Mouse (Mus musculus) limb, embryonic 12.5 days (tissue): Measurements from ENCODE around the gene Hsf3. TPM values are rescaled to one million over a fixed set of nuclear protein-coding genes. Genes with fewer than 3 reads are reported as not detected.
"Not testable (repeated sequence)": the region's sequence is repeated elsewhere in the genome, so short reads cannot be mapped to it uniquely, and the experiment has no call there.

Experiments used
- ATAC-seq: fragments of 200-750 bp; cut with Nextera tagmentation; 2 replicates; pipeline ENCODE4 v1.8.0; 2017; ENCODE audit warnings: low read depth, moderate TSS enrichment; ENCODE audit not compliant: insufficient number of reproducible peaks, insufficient read depth, low FRiP score, low TSS enrichment
- H3K27ac ChIP-seq: fragments of 300-500 bp; sonication (generic); 2 replicates; pipeline ENCODE4 v1.5.1; 2016; ENCODE audit warnings: mild to moderate bottlenecking, moderate library complexity
- H3K27me3 ChIP-seq: fragments of 300-500 bp; sonication (generic); 2 replicates; pipeline ENCODE4 v1.6.1; 2016; ENCODE audit warnings: mild to moderate bottlenecking, moderate library complexity
- H3K36me3 ChIP-seq: fragments of 300-500 bp; sonication (generic); 2 replicates; pipeline ENCODE4 v1.6.1; 2016; ENCODE audit warnings: mild to moderate bottlenecking, moderate library complexity
- H3K4me1 ChIP-seq: fragments of 300-500 bp; sonication (generic); replicated peaks from 2 replicates; pipeline ENCODE4 v1.6.1; 2016
- H3K4me2 ChIP-seq: fragments of 300-500 bp; sonication (generic); 2 replicates; pipeline ENCODE4 v1.6.1; 2016; ENCODE audit warnings: mild to moderate bottlenecking, moderate library complexity
- H3K4me3 ChIP-seq: fragments of 300-500 bp; sonication (generic); replicated peaks from 2 replicates; pipeline ENCODE4 v1.5.1; 2016; ENCODE audit warnings: mild to moderate bottlenecking
- H3K9ac ChIP-seq: fragments of 300-500 bp; sonication (generic); replicated peaks from 2 replicates; pipeline ENCODE4 v1.6.1; 2016; ENCODE audit warnings: mild to moderate bottlenecking, moderate library complexity
- H3K9me3 ChIP-seq: fragments of 300-500 bp; sonication (generic); 2 replicates; pipeline ENCODE4 v1.6.1; 2016; ENCODE audit warnings: mild to moderate bottlenecking, moderate library complexity
- WGBS: fragments of 180-500 bp; shearing (Covaris S2); methylation state at CpG from one replicate; pipeline ENCODE4 v1.1.7; 2016; 5-methylcytosine and 5-hydroxymethylcytosine counted together
- polyA plus RNA-seq: library from polyadenylated mRNA; unstranded; fragments of >200 nt; fragmentation: Nextera tagmentation; extraction: Ambion mirVana; gene quantifications from 2 replicates; pipeline ENCODE4 v1.2.1, GENCODE M21; 2016

Gene Hsf3
- 0.19 and 0.28 TPM in 2 replicates for polyA plus RNA-seq

- WGBS, result 15% methylated on average over 9 of the region's 9 CpGs
- Histone ChIP-seq H3K9me3 (no peaks in the 10 kb centered on the region), H3K4me3 (peak within 1 kb of the TSS; percentile 37), H3K27ac (no peak within 1 kb of the TSS), H3K27me3 (no peaks in the 10 kb centered on the region), H3K4me1 (no peaks in the 10 kb centered on the region), H3K4me2 (peak within 1 kb of the TSS; percentile 45), H3K36me3 (no peaks in the 10 kb centered on the region), H3K9ac (peak within 1 kb of the TSS; percentile 45; the same call in 1 of the 2 replicates)
- ATAC-seq, result no peak; the same call in 1 of the 2 replicates
These were observed at the start of gene Hsf3 for GRCm38 (mm10) chrX:96456201-96456963. Gene Hsf3, minus strand, starts transcription at chrX:96456294.

DNA sequence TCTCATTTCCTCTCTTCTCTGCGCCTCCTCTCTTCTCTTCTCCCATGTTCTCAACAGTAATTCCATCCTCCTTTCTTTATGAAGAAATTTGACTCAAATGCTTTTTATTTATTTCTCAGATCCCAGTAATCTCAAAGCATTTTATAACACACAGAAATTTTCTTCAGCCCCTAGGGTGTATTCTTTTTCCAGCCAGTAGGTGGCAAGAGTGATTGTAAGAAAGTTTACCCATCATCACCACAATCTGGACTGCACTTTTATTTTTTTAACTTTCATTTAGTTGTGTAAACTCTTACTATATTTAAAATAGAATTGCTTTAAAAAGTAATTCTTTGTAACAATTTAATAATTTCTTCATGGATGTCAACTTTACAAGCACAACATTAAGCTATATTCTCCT, 45.5 kb upstream of the Hsf3 start:
- no peak overlapping the region for H3K4me2 ChIP-seq
- WGBS, result 77% methylated on average over 1 of the region's 1 CpGs
- ATAC-seq, result no peak

DNA sequence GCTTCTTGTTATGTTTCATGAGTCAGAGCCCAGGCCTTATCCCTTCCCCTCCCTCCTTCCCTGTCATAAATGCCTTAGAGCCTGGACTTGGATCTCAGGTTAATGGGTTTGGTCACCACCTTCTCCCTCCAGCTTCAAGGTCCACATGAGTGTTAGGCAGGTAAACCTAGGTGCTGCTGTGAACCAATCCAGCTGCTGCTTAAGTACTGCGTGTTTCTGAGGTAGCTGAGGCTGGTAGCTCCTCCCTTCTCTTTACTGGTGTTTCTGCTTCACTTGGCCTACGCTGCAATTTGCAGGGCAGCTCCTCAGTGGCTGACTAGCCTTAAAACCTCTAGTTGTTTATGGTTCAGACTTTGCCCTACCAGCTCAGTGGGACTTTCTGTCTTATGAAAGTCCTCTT, 945 bp downstream of the Hsf3 start, which contains the start of gene Heph:
Heph (plus strand) TSS at position 211 of the 400 bp plus-strand sequence.
- H3K36me3 ChIP-seq, result no peaks in the 10 kb centered on the region
- no peak for ATAC-seq
- H3K27me3 ChIP-seq, result no peaks in the 10 kb centered on the region
- peak within 1 kb of the TSS; percentile 37 for H3K4me3 ChIP-seq
- 54% methylated on average over 2 of the region's 2 CpGs for WGBS
- peak within 1 kb of the TSS; percentile 45 for H3K4me2 ChIP-seq
- H3K27ac ChIP-seq, result no peak within 1 kb of the TSS
- H3K9ac ChIP-seq, result peak within 1 kb of the TSS; percentile 45; the same call in 1 of the 2 replicates
- no peaks in the 10 kb centered on the region for H3K4me1 ChIP-seq
- H3K9me3 ChIP-seq, result no peaks in the 10 kb centered on the region

More for the DNA sequence above, 45.5 kb upstream of the Hsf3 start:
- no peaks in the 10 kb centered on the region for H3K9me3 ChIP-seq
- H3K4me1 ChIP-seq, result no peaks in the 10 kb centered on the region
- H3K27ac ChIP-seq, result no peak overlapping the region
- H3K27me3 ChIP-seq, result no peaks in the 10 kb centered on the region
- H3K9ac ChIP-seq, result no peak overlapping the region
- H3K4me3 ChIP-seq, result no peak overlapping the region
- H3K36me3 ChIP-seq, result no peaks in the 10 kb centered on the region

GRCm38 (mm10) chrX:96419383-96419782, 36.7 kb downstream of the Hsf3 start:
- H3K4me1 ChIP-seq, result no peaks in the 10 kb centered on the region
- H3K4me2 ChIP-seq, result no peak overlapping the region
- H3K9ac ChIP-seq, result no peak overlapping the region
- no peaks in the 10 kb centered on the region for H3K27me3 ChIP-seq
- H3K27ac ChIP-seq, result no peak overlapping the region
- no peak for ATAC-seq
- no peaks in the 10 kb centered on the region for H3K9me3 ChIP-seq
- H3K4me3 ChIP-seq, result no peak overlapping the region
- no peaks in the 10 kb centered on the region for H3K36me3 ChIP-seq

DNA sequence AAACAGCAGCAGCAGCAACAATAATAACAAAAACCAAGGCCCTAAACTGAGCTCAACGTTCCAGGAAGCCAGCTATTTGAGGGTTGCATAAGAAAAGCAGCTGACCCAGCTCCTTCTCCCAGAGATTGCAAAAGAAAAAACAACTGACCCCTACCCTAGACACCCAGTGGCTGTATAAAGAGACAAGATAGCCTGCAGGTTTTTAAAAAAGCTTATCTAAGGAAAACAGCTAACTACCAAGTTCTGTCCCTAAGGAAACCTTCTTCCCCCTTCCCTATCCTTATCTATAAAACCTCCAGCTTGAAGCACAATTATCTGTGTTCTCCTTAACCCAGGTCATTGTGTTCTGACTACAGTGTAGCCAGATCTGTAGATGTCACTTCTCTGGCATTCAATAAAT, 38.4 kb downstream of the Hsf3 start:
- Histone ChIP-seq H3K9ac (no peak overlapping the region), H3K27ac (no peak overlapping the region), H3K36me3 (no peaks in the 10 kb centered on the region), H3K4me1 (no peaks in the 10 kb centered on the region), H3K4me3 (no peak overlapping the region), H3K9me3 (no peaks in the 10 kb centered on the region), H3K4me2 (no peak overlapping the region), H3K27me3 (no peaks in the 10 kb centered on the region)
- WGBS, result 58% methylated on average over 1 of the region's 1 CpGs
- no peak for ATAC-seq

DNA sequence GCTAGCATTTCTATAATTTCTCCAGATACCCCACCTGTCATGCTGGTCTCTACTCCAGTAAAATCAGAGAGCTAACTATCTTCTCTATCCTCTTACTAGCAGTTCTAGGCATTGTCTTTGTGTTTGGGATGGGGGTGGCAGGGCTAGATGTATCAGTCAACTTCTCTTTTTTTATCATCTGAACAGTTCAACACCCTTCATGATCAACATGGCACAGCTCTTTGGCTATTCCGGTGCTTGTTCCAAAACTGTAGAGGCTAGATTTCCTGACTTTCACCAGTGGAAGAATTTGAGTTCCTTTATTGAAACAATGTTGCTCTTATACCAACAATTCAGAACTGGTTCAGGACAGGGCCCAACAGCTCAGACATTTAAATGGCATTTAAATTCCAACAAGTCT, 39.1 kb downstream of the Hsf3 start:
- Histone ChIP-seq H3K27me3 (no peaks in the 10 kb centered on the region), H3K36me3 (no peaks in the 10 kb centered on the region), H3K9ac (no peak overlapping the region), H3K4me1 (no peaks in the 10 kb centered on the region), H3K27ac (no peak overlapping the region), H3K4me2 (no peak overlapping the region), H3K9me3 (no peaks in the 10 kb centered on the region), H3K4me3 (no peak overlapping the region)
- 100% methylated on average over 1 of the region's 1 CpGs for WGBS
- no peak for ATAC-seq

DNA sequence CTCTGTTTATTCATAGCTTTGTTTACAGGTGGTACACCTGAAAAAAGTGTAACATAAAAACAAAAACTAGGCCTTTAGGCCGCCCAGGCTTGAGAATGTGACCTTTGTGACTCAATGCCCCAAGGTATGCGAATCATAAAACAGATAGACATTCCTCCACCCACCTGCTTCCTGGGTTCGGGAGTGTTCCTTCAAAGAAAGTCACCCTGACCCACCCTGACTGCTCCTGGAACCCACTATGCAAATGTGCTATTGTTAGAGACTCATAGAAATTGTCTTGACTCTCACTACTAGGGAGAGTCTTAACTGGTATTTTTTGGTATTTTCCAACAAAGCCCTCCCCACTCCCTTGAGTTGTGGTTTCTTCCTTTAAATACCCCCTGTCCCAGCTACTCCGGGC, 40.7 kb downstream of the Hsf3 start:
- not testable (repeated sequence) for H3K9me3 ChIP-seq, H3K9ac ChIP-seq, H3K4me2 ChIP-seq, H3K4me1 ChIP-seq, H3K27me3 ChIP-seq, H3K27ac ChIP-seq, H3K4me3 ChIP-seq, ATAC-seq, H3K36me3 ChIP-seq
- 83% methylated on average over 4 of the region's 4 CpGs for WGBS

DNA sequence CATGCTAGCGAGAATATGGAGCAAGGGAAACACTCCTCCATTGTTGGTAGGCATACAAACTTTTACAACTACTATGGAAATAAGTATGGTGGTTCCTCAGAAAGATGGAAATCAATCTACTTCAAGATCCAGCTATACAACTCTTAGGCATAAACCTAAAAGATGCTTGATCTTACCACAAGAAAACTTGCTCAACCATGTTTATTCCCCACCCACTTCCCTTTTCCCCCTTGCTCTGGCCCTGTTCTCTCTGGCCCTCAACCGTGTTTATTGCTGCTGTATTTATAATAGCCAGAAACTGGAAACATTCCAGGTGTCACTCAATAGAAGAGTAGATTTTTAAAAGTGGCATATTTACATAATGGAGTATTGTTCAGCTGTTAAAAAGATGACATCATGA, 117.0 kb downstream of the Hsf3 start:
- Histone ChIP-seq H3K27ac (no peak overlapping the region), H3K36me3 (no peaks in the 10 kb centered on the region), H3K4me3 (no peak overlapping the region), H3K4me1 (no peaks in the 10 kb centered on the region), H3K9me3 (no peaks in the 10 kb centered on the region), H3K4me2 (no peak overlapping the region), H3K27me3 (no peaks in the 10 kb centered on the region), H3K9ac (no peak overlapping the region)
- ATAC-seq, result no peak
- 69% methylated on average over 2 of the region's 2 CpGs for WGBS

GRCm38 (mm10) chrX:96329764-96330163, 126.3 kb downstream of the Hsf3 start:
- Histone ChIP-seq H3K9me3 (no peaks in the 10 kb centered on the region), H3K4me1 (no peaks in the 10 kb centered on the region), H3K36me3 (no peaks in the 10 kb centered on the region), H3K4me3 (no peak overlapping the region), H3K4me2 (no peak overlapping the region), H3K27me3 (no peaks in the 10 kb centered on the region), H3K9ac (no peak overlapping the region), H3K27ac (no peak overlapping the region)
- no peak for ATAC-seq
- WGBS, result 51% methylated on average over 4 of the region's 4 CpGs

DNA sequence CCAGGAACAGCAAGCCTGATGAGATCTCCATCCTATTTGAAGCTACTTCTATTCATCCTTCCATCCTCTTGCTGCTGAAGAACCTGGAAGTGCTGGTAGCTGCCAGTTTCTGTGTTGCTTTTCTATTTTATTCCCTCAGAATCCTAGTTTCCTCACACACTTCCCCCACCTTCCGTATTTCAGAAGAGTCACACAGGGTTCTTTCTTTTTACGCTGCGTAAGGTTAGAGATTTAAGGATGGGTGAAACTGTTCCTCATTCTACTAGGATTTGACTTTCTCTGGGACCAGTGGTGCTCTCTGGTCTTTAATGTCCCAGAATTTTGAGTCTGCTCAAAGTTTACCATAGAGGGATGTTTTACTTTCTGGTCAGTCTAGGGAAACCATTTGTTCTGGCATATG, 162.8 kb downstream of the Hsf3 start, which contains the start of gene Vsig4:
Vsig4 (minus strand) TSS at position 101 of the 400 bp plus-strand sequence.
- Histone ChIP-seq H3K4me3 (no peak within 1 kb of the TSS), H3K9me3 (no peaks in the 10 kb centered on the region), H3K9ac (no peak within 1 kb of the TSS), H3K4me1 (no peaks in the 10 kb centered on the region), H3K4me2 (no peak within 1 kb of the TSS), H3K27me3 (no peaks in the 10 kb centered on the region), H3K36me3 (no peaks in the 10 kb centered on the region), H3K27ac (no peak within 1 kb of the TSS)
- no peak for ATAC-seq
- 91% methylated on average over 3 of the region's 3 CpGs for WGBS

DNA sequence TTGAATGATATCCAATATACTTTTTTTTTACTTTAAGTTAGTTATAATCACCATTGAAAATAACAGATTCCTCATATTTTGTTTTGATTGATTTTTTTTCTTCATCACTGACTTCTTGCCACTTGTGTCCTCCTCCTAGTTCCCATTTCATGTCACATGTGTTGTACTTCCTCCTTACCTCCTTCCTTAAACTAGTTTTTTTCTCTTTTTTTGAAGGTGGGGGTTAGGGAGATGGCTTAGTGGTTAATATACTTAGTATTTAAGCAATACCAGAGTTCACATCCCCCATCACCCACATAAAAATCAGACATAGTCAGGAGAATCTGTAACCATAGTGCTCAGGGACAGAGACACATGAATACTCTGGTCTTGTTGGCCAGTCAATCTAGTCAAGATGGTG, 199.6 kb downstream of the Hsf3 start:
- H3K4me2 ChIP-seq, result no peak overlapping the region
- no peaks in the 10 kb centered on the region for H3K4me1 ChIP-seq
- H3K4me3 ChIP-seq, result no peak overlapping the region
- no peaks in the 10 kb centered on the region for H3K9me3 ChIP-seq
- H3K27ac ChIP-seq, result no peak overlapping the region
- H3K36me3 ChIP-seq, result no peaks in the 10 kb centered on the region
- H3K9ac ChIP-seq, result no peak overlapping the region
- no peak for ATAC-seq
- no peaks in the 10 kb centered on the region for H3K27me3 ChIP-seq
